Mouse (Mus musculus) G1E (cell line): ENCODE data around the gene Lrrn4cl. TPM values are rescaled to one million over a fixed set of nuclear protein-coding genes. Genes with fewer than 3 reads are reported as not detected.

Experiments
- ATAC-seq: 2 replicates; pipeline ENCODE4 v1.8.0; 2016; ENCODE audit warnings: mild to moderate bottlenecking; ENCODE audit not compliant: insufficient number of reproducible peaks, poor library complexity, low FRiP score, severe bottlenecking; ENCODE audit errors: extremely low read depth
- DNase-seq: peaks from one replicate; pipeline ENCODE4 v3.0.0; 2012; ENCODE audit warnings: low spot score
- H3K27me3 ChIP-seq: 2 replicates; pipeline ENCODE4 v1.6.1; 2012; ENCODE audit warnings: mild to moderate bottlenecking, low read length, inconsistent platforms; ENCODE audit not compliant: insufficient read depth
- H3K36me3 ChIP-seq: replicated peaks from 2 replicates; pipeline ENCODE3; 2012; ENCODE audit warnings: mild to moderate bottlenecking, inconsistent platforms
- H3K4me1 ChIP-seq: 2 replicates; pipeline ENCODE4 v1.6.1; 2012; ENCODE audit warnings: low read depth, low read length, inconsistent platforms, mixed read lengths; ENCODE audit not compliant: insufficient read depth
- H3K4me3 ChIP-seq: 2 replicates; pipeline ENCODE4 v1.5.1; 2012; ENCODE audit warnings: low read depth, mild to moderate bottlenecking, inconsistent platforms, low read length, moderate library complexity, mixed read lengths
- H3K9me3 ChIP-seq: replicated peaks from 2 replicates; pipeline ENCODE4 v1.6.1; 2012; ENCODE audit warnings: inconsistent platforms
- CTCF ChIP-seq: IDR thresholded peaks from 2 replicates; pipeline ENCODE4 v1.5.1; 2012; ENCODE audit warnings: low read depth, low read length, inconsistent platforms, mixed read lengths
- GATA1 ChIP-seq: IDR thresholded peaks from 2 replicates; pipeline ENCODE4 v1.6.1; 2012; ENCODE audit warnings: borderline replicate concordance, low read length, inconsistent platforms, mixed read lengths
- GATA2 ChIP-seq: IDR thresholded peaks from 2 replicates; pipeline ENCODE4 v1.6.1; 2012; ENCODE audit warnings: low read depth, low read length, inconsistent platforms, borderline replicate concordance
- POLR2AphosphoS5 ChIP-seq: IDR thresholded peaks from 2 replicates; pipeline ENCODE4 v1.6.1; 2012; ENCODE audit warnings: low read depth, low read length, inconsistent platforms; ENCODE audit not compliant: insufficient replicate concordance
- TAL1 ChIP-seq: conservative IDR thresholded peaks from 2 replicates; pipeline ENCODE4 v1.6.1; 2012; ENCODE audit warnings: low read depth, low read length, inconsistent platforms, mixed read lengths
- polyA plus RNA-seq: library from polyadenylated mRNA; stranded (reverse); fragments of >175 nt; gene quantifications from 2 replicates; pipeline ENCODE4 v1.2.3, GENCODE M21; 2012
- total RNA-seq, 2 experiments: library from RNA; stranded (forward) in 1 of 2; stranded (reverse) in 1 of 2; fragments of 200-1000 nt in 1 of 2; fragments of >200 nt in 1 of 2; fragmentation: Nextera tagmentation in 1 of 2; gene quantifications; 2 replicates each; pipeline ENCODE4 v1.2.3; 2014 to 2017

Lrrn4cl gene
- total and polyA plus RNA-seq, 3 experiments = 0.16 TPM; not detected in 2

DNA sequence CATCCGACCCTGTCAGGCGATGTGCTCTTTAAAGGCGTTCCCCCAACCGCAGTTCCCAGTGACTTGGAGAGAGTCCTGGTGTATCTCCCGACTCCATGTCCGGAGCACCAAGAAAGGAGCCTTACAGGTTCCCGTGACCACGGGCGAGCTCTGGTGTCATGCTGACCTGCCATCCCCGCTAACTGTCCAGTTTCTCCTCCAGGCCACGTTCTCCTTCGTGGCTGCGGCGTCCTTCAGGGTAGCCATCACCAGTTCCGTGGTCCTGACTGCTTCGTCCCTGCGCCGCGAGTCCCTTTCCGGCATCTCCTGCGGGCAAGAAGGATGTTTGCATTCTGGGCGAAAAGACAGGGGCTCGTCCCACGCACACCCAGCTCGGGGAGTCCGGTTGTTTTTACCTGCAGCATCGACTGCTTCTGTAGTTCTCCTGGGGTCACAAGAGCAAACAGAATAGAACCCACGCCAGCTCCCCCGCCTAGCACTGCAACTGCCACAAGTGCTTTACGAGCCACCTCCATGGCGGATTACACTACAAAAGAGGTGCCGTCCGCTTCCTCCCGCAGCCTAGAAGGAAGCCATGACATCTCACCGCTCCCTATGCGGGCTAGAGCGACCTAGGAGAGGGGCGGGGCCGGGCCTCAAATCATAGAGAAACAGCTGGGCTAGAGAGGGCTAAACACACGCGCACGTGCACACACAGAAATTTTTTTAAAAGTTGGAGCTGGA is 29.9 kb downstream of the Lrrn4cl start, which contains the start of gene Uqcc3:
Gene Uqcc3, minus strand, starts transcription at position 613 of the 723 bp plus-strand sequence.
- H3K9me3 ChIP-seq = no peaks in the 10 kb centered on the region
- peaks cover 39% of the 10 kb centered on the region for H3K36me3 ChIP-seq
- ATAC-seq = peak; percentile 88
- peaks cover 33% of the 10 kb centered on the region for H3K4me1 ChIP-seq
- peak within 1 kb of the TSS; percentile 87 for H3K4me3 ChIP-seq
- H3K27me3 ChIP-seq = no peaks in the 10 kb centered on the region
- TF ChIP-seq POLR2AphosphoS5 (no peak), GATA1 (no peak), CTCF (no peak), GATA2 (no peak), TAL1 (no peak)
- peak; percentile 75 for DNase-seq

DNA sequence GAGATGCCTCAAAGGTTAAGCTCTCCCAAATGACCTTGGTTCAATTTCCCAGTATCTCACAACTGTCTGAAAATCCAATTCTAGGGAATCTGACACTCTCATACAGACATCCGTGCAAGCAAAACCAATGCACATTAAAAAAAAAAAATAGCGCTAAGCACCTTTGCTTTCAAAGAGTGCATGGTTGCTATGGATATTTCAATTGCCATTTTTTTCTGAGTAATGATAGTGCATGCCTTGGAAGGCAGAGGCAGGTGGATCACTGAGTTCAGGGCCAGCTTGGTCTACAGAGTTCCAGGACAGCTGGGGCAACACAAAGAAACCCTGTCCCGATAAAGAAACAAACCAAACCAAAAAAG is 30.4 kb downstream of the Lrrn4cl start:
- ATAC-seq (no peak), DNase-seq (no peak)
- Histone ChIP-seq H3K9me3 (no peaks in the 10 kb centered on the region), H3K27me3 (no peaks in the 10 kb centered on the region), H3K4me1 (peaks cover 33% of the 10 kb centered on the region), H3K36me3 (peaks cover 34% of the 10 kb centered on the region), H3K4me3 (peak overlapping the region; percentile 87)
- TF ChIP-seq GATA2 (no peak), TAL1 (no peak), CTCF (no peak), POLR2AphosphoS5 (no peak), GATA1 (no peak)

DNA sequence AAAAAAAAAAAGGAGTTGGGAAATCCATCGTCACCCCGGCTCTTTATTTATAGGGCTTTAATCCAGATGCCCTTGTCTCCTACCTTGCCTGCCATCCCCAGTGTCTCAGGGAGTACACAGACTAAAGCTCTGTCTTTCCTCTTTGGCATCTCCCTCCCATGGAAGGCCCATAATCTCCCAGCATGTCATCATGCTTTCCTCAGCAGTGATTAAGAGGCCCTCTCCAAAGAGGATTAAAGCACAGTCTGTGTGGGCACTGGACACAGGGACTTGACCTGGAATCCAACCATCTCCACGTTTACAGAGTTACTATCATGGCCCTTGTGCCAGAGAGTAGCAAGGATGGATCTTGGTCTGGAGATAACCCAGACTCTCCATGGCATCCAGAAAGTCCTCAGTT is 33.0 kb downstream of the Lrrn4cl start, which contains the start of the genes Lbhd1 and Gm49403:
Gene Lbhd1, plus strand, starts transcription at position 117 of the 400 bp plus-strand sequence.
Gene Gm49403, plus strand, starts transcription at position 315 of the 400 bp plus-strand sequence.
- Histone ChIP-seq H3K9me3 (no peaks in the 10 kb centered on the region), H3K27me3 (no peaks in the 10 kb centered on the region), H3K4me3 (no peak within 1 kb of the TSS), H3K36me3 (peaks cover 16% of the 10 kb centered on the region), H3K4me1 (peaks cover 39% of the 10 kb centered on the region)
- TF ChIP-seq POLR2AphosphoS5 = no peak
- TF ChIP-seq CTCF = no peak
- TF ChIP-seq GATA1 = no peak
- TF ChIP-seq GATA2 = no peak
- no peak for TF ChIP-seq TAL1
- ATAC-seq (no peak), DNase-seq (no peak)

DNA sequence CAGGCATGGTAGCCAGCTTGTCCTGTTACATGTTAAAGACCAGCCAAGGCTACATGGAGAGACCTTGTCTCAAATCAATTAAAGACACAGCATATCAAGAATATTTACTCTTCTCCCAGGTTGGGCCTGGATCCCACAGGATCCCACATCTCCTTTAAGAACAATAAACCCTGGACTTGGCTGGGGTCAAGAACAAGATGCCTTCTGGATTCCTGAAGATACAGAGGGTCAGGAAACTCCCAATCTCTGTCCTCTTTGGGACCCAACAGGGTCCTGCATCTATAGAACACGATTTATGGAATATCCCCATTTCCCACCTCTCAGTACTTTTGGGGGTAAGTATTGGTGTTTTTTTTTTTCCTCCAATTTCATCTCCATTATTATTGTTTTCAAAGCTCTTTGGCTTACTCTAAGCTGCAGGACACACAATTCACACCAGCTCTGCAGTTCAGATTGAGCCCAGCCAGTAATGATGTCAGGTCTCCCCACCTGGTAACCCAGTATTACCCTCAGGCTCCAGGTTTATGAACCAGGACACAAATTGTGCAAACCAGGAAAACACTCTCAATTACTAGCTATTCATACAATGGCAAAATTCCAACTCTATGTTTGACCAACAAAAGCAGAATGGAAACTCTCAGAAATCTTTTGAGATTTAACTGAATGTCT is 36.5 kb downstream of the Lrrn4cl start:
- peaks cover 39% of the 10 kb centered on the region for H3K4me1 ChIP-seq
- no peak for DNase-seq
- peaks cover 27% of the 10 kb centered on the region for H3K36me3 ChIP-seq
- TF ChIP-seq CTCF (no peak), POLR2AphosphoS5 (peak; percentile 30; the same call in 1 of the 2 replicates)
- ATAC-seq = no peak
- peak overlapping the region; percentile 78; the same call in 1 of the 2 replicates for H3K4me3 ChIP-seq
- H3K27me3 ChIP-seq = no peaks in the 10 kb centered on the region
- H3K9me3 ChIP-seq = no peaks in the 10 kb centered on the region

DNA sequence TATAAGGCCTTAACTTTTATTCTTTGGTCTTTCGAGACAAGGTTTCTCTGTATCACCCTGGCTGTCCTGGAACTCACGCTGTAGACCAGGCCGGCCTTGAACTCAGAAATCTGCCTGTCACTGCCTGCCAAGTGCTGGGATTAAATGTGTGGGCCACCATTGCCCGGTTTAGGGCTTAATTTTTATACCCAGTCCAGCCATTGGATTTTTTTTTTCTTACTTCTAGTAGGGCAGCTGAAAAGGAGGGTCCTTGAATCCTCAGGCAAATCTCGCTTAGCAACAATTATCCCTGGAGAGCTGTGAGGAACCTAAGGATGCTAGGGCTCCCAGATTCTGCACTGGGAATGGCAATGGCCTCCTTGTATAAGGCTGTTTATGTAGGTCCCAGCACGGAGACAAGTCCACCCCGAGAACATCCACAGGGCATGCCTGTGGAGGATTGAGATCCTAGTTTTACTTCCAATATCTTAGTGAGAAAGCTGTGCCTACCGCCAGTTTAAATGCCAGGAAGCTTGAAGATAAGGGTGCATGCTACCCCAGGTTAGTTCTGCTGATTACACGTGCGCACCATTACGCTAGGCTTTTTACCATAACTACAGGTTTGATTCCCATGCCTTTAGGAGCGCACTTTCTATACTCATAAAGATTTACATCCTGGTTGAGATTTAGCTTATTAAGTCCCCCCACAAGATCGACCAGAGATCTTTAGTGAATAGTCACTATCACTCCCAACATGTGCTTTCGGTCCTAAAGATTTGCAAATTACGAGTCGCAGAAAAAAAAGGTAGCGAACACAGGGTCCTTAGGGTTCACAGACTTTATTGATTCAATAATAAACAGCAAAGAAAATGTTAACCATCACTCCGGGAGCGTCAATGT is 37.3 kb downstream of the Lrrn4cl start:
- ATAC-seq = no peak
- TF ChIP-seq POLR2AphosphoS5 = 0 out of 2 replicates have a peak, but pooled peaks have one; percentile 32
- no peak for TF ChIP-seq GATA1
- no peak for DNase-seq
- Histone ChIP-seq H3K9me3 (no peaks in the 10 kb centered on the region), H3K4me3 (peak overlapping the region; percentile 78), H3K27me3 (no peaks in the 10 kb centered on the region), H3K4me1 (peaks cover 41% of the 10 kb centered on the region), H3K36me3 (peaks cover 28% of the 10 kb centered on the region)
